Mouse (Mus musculus) midbrain, embryonic 13.5 days (tissue): ENCODE measurements around the gene Lmbr1l. TPM values are rescaled to one million over a fixed set of nuclear protein-coding genes. Genes with fewer than 3 reads are reported as not detected.
"Not testable (repeated sequence)": the region's sequence is repeated elsewhere in the genome, so short reads cannot be mapped to it uniquely, and the experiment has no call there.

Experiments used
- ATAC-seq: fragments of 200-750 bp; cut with Nextera tagmentation; 2 replicates; pipeline ENCODE4 v1.8.0; 2017; ENCODE audit warnings: mild to moderate bottlenecking, moderate TSS enrichment, moderate library complexity
- H3K27ac ChIP-seq: fragments of 300-500 bp; sonication (generic); 2 replicates; pipeline ENCODE4 v1.5.1; 2015; ENCODE audit warnings: inconsistent platforms, mild to moderate bottlenecking, moderate library complexity
- H3K27me3 ChIP-seq: fragments of 300-500 bp; sonication (generic); 2 replicates; pipeline ENCODE4 v1.6.1; 2015; ENCODE audit warnings: mild to moderate bottlenecking, inconsistent platforms
- H3K36me3 ChIP-seq: fragments of 300-500 bp; sonication (generic); 2 replicates; pipeline ENCODE4 v1.6.1; 2015; ENCODE audit warnings: mild to moderate bottlenecking, inconsistent platforms
- H3K4me1 ChIP-seq: fragments of 300-500 bp; sonication (generic); replicated peaks from 2 replicates; pipeline ENCODE4 v1.6.1; 2015; ENCODE audit warnings: inconsistent platforms
- H3K4me2 ChIP-seq: fragments of 300-500 bp; sonication (generic); replicated peaks from 2 replicates; pipeline ENCODE4 v1.6.1; 2015; ENCODE audit warnings: moderate library complexity, mild to moderate bottlenecking, inconsistent platforms
- H3K4me3 ChIP-seq: fragments of 300-500 bp; sonication (generic); replicated peaks from 2 replicates; pipeline ENCODE4 v1.5.1; 2015; ENCODE audit warnings: mild to moderate bottlenecking, inconsistent platforms
- H3K9ac ChIP-seq: fragments of 300-500 bp; sonication (generic); replicated peaks from 2 replicates; pipeline ENCODE4 v1.6.1; 2015; ENCODE audit warnings: mild to moderate bottlenecking, inconsistent platforms
- H3K9me3 ChIP-seq: fragments of 300-500 bp; sonication (generic); 2 replicates; pipeline ENCODE4 v1.6.1; 2016; ENCODE audit warnings: mild to moderate bottlenecking, inconsistent platforms
- WGBS: fragments of 180-500 bp; shearing (Covaris S2); methylation state at CpG from one replicate; pipeline ENCODE4 v1.1.7; 2015; 5-methylcytosine and 5-hydroxymethylcytosine counted together
- polyA plus RNA-seq: library from polyadenylated mRNA; unstranded; fragments of >200 nt; fragmentation: Nextera tagmentation; extraction: Ambion mirVana; gene quantifications from 2 replicates; pipeline ENCODE4 v1.2.1, GENCODE M21; 2015

Lmbr1l gene
- polyA plus RNA-seq, 1 experiment from 2014 or later: 50.1 TPM

GRCm38 (mm10) chr15:98951122-98952062, 33.4 kb upstream of the Lmbr1l start:
- ATAC-seq, H3K27me3 ChIP-seq, H3K9me3 ChIP-seq: not testable (repeated sequence)
- peak overlapping the region; percentile 100 for H3K9ac ChIP-seq
- H3K4me1 ChIP-seq: peaks cover 41% of the 10 kb centered on the region
- peak overlapping the region; percentile 100 for H3K27ac ChIP-seq
- 64% methylated on average over 11 of the region's 15 CpGs for WGBS
- peak overlapping the region; percentile 96 for H3K4me3 ChIP-seq
- peaks cover 14% of the 10 kb centered on the region for H3K36me3 ChIP-seq
- H3K4me2 ChIP-seq: peak overlapping the region; percentile 70

GRCm38 (mm10) chr15:98949607-98949892, 31.5 kb upstream of the Lmbr1l start:
- Histone ChIP-seq H3K4me1 (peaks cover 31% of the 10 kb centered on the region), H3K4me2 (peak overlapping the region; percentile 88), H3K9me3 (no peaks in the 10 kb centered on the region), H3K9ac (peak overlapping the region; percentile 75), H3K36me3 (peaks cover 18% of the 10 kb centered on the region), H3K4me3 (peak overlapping the region; percentile 46), H3K27me3 (no peaks in the 10 kb centered on the region), H3K27ac (peak overlapping the region; percentile 68)
- WGBS: 48% methylated on average over 3 of the region's 3 CpGs
- ATAC-seq: no peak

GRCm38 (mm10) chr15:98948857-98949606, 31.0 kb upstream of the Lmbr1l start:
- Histone ChIP-seq H3K4me3 (peak overlapping the region; percentile 46), H3K27me3 (no peaks in the 10 kb centered on the region), H3K4me1 (peaks cover 31% of the 10 kb centered on the region), H3K27ac (peak overlapping the region; percentile 68), H3K9me3 (no peaks in the 10 kb centered on the region), H3K9ac (peak overlapping the region; percentile 75), H3K4me2 (peak overlapping the region; percentile 88), H3K36me3 (peaks cover 20% of the 10 kb centered on the region)
- peak; percentile 14; the same call in 1 of the 2 replicates for ATAC-seq
- WGBS: 49% methylated on average over 6 of the region's 6 CpGs

- H3K27me3 ChIP-seq: no peaks in the 10 kb centered on the region
- peak overlapping the region; percentile 68 for H3K27ac ChIP-seq
- H3K4me1 ChIP-seq: peaks cover 31% of the 10 kb centered on the region
- peak overlapping the region; percentile 88 for H3K4me2 ChIP-seq
- H3K4me3 ChIP-seq: peak overlapping the region; percentile 46
- H3K36me3 ChIP-seq: peaks cover 20% of the 10 kb centered on the region
- H3K9ac ChIP-seq: peak overlapping the region; percentile 75
- ATAC-seq: no peak
- no peaks in the 10 kb centered on the region for H3K9me3 ChIP-seq
Measured at GRCm38 (mm10) chr15:98948382-98948781, 30.4 kb upstream of the Lmbr1l start.

DNA sequence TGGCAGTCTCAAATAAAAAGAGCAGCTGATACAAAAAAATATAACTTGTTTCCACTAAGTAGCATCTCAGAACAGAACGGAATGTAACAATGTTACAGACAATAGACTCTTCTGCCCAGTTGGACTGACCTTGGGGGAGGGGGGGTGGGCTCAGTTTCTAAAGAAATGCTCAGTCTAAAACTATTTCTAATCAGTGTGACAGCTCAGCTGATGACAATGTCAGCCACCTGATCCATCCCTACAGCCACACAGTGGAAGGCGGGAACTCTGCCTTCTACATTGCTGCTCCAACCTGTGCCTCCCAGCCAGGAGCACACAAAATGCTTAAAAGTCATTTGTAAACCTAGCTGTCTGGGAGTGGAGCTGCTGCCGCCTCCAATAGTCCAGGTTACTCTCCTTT, 29.9 kb upstream of the Lmbr1l start:
- peak overlapping the region; percentile 88 for H3K4me2 ChIP-seq
- WGBS: 30% methylated on average over 3 of the region's 3 CpGs
- no peaks in the 10 kb centered on the region for H3K9me3 ChIP-seq
- peaks cover 20% of the 10 kb centered on the region for H3K36me3 ChIP-seq
- peak overlapping the region; percentile 46; the same call in 1 of the 2 replicates for H3K4me3 ChIP-seq
- H3K4me1 ChIP-seq: peaks cover 31% of the 10 kb centered on the region
- peak overlapping the region; percentile 68 for H3K27ac ChIP-seq
- H3K9ac ChIP-seq: peak overlapping the region; percentile 75
- H3K27me3 ChIP-seq: no peaks in the 10 kb centered on the region
- no peak for ATAC-seq

DNA sequence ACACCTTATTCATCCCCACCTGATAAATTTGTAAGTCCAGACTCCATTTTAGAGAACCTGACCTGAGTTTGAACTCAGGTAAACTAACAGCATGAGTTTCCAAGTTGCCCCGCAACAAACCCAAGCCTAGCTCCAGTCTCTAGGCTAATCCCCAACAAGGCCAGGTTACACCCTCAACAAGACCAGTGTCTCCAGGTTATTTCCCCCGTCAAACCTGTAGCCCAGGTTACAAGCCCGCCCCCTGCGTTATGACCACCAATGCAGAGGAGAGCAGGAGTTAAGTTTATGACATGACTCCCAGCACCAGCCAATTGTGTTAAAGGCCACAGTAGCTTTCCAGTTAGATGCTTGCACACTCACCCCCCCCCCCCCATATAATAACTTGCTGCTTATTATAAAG, 25.1 kb upstream of the Lmbr1l start:
- no peak overlapping the region for H3K27ac ChIP-seq
- no peaks in the 10 kb centered on the region for H3K27me3 ChIP-seq
- H3K36me3 ChIP-seq: 0 out of 2 replicates have a peak, but pooled peaks cover 6% of the 10 kb centered on the region
- 82% methylated on average over 4 of the region's 4 CpGs for WGBS
- peaks cover 17% of the 10 kb centered on the region for H3K4me1 ChIP-seq
- no peak overlapping the region for H3K9ac ChIP-seq
- H3K4me2 ChIP-seq: no peak overlapping the region
- ATAC-seq: no peak
- H3K4me3 ChIP-seq: no peak overlapping the region
- no peaks in the 10 kb centered on the region for H3K9me3 ChIP-seq

DNA sequence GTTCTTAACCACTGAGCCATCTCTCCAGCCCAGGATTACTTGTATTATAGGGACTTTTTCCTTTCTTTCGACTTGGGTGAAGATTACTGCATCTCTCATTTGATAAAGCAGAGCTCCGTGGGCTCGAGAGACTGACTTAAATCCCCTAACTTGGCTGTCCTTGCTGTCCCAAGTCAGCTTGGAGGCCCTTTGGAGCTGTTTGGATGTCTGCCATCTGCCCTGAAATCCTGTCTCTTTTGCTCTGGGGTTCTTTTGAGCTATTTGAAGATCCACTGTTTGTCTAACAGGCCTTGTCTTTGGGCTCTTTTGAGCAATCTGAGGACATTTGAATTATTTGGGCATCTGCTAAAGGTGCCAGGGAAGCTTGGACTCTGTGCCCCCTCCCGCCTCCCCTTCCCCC, 24.1 kb upstream of the Lmbr1l start:
- ATAC-seq: no peak
- 0 out of 2 replicates have a peak, but pooled peaks cover 6% of the 10 kb centered on the region for H3K36me3 ChIP-seq
- H3K27ac ChIP-seq: no peak overlapping the region
- H3K27me3 ChIP-seq: no peaks in the 10 kb centered on the region
- H3K4me1 ChIP-seq: peaks cover 7% of the 10 kb centered on the region
- no peak overlapping the region for H3K9ac ChIP-seq
- no peak overlapping the region for H3K4me3 ChIP-seq
- 74% methylated on average over 4 of the region's 4 CpGs for WGBS
- H3K9me3 ChIP-seq: no peaks in the 10 kb centered on the region
- no peak overlapping the region for H3K4me2 ChIP-seq

DNA sequence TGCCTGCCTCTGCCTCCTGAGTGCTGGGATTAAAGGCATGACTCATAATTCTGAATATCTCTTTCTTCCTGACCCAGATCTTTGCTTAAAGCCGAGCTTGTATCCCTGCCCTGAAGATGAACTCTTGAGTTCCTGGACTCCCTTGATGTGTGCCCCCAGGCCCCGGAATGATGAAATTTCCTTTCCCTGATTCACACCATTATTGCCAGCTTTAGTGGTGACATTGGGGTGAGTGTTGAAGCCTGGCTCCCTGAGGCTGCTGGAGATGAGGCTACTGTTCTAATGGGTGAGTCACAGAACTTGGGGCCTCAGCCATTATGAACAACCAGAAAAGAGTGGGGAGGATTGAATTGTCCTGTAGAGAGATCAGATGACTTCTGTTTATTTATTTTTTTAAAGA, 23.5 kb upstream of the Lmbr1l start:
- H3K27ac ChIP-seq: no peak overlapping the region
- H3K4me2 ChIP-seq: no peak overlapping the region
- no peak for ATAC-seq
- H3K27me3 ChIP-seq: no peaks in the 10 kb centered on the region
- H3K36me3 ChIP-seq: 0 out of 2 replicates have a peak, but pooled peaks cover 6% of the 10 kb centered on the region
- peaks cover 5% of the 10 kb centered on the region; the same call in 1 of the 2 replicates for H3K4me1 ChIP-seq
- no peak overlapping the region for H3K9ac ChIP-seq
- no peaks in the 10 kb centered on the region for H3K9me3 ChIP-seq
- H3K4me3 ChIP-seq: no peak overlapping the region
- WGBS: 91% methylated on average over 2 of the region's 2 CpGs

GRCm38 (mm10) chr15:98940816-98941215, 22.8 kb upstream of the Lmbr1l start:
- WGBS: 57% methylated on average over 10 of the region's 10 CpGs
- 0 out of 2 replicates have a peak overlapping the region, but pooled peaks have one; percentile 1 for H3K27ac ChIP-seq
- no peak overlapping the region for H3K9ac ChIP-seq
- H3K9me3 ChIP-seq: no peaks in the 10 kb centered on the region
- no peak for ATAC-seq
- H3K4me3 ChIP-seq: no peak overlapping the region
- no peaks in the 10 kb centered on the region for H3K27me3 ChIP-seq
- no peak overlapping the region for H3K4me2 ChIP-seq
- H3K36me3 ChIP-seq: 0 out of 2 replicates have a peak, but pooled peaks cover 6% of the 10 kb centered on the region
- H3K4me1 ChIP-seq: peaks cover 7% of the 10 kb centered on the region

DNA sequence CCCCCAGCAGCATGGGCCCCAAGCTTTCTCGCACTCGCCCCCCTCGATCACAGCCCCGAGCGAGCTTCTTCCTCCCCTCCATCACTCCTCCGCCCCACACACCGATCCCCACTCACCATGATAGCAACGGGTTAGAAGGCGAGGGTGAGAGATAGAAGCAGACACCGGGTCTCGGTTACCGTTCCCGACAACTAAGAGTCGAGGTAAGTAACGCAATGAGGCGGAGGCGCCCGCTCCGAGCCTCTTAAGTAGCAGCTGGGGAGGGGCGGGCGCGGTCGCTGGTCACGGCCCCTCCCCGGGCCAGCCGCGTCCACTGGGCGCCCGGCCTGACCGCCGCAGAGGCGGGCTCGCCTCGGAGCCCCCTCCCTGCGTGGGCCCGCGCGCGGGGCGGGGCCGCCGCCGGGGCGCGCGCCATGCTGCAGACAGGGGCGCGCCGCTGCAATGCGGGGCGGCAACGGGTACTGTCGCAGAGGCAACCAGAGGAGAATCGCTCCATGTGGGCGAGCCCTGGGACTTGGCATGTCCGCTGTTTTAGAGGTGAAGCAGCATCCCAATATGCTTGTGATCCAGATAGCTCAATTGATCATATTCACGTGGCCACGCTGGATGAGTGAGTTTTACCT, 16.3 kb upstream of the Lmbr1l start, which contains the start of gene Tuba1b:
TSS of gene Tuba1b (minus strand) at position 349 of the 623 bp plus-strand sequence.
- Histone ChIP-seq H3K4me3 (peak within 1 kb of the TSS; percentile 78), H3K9ac (peak within 1 kb of the TSS; percentile 92), H3K27ac (peak within 1 kb of the TSS; percentile 99), H3K4me1 (peaks cover 28% of the 10 kb centered on the region), H3K4me2 (peak within 1 kb of the TSS; percentile 99), H3K36me3 (peaks cover 8% of the 10 kb centered on the region), H3K9me3 (no peaks in the 10 kb centered on the region), H3K27me3 (no peaks in the 10 kb centered on the region)
- WGBS: under 1% methylated on average over 43 of the region's 58 CpGs
- ATAC-seq: peak; percentile 95

GRCm38 (mm10) chr15:98933833-98934216, 15.8 kb upstream of the Lmbr1l start:
- under 1% methylated on average over 35 of the region's 35 CpGs for WGBS
- peak overlapping the region; percentile 99 for H3K4me2 ChIP-seq
- ATAC-seq: peak; percentile 85
- peak overlapping the region; percentile 92 for H3K9ac ChIP-seq
- H3K36me3 ChIP-seq: peaks cover 8% of the 10 kb centered on the region
- peaks cover 32% of the 10 kb centered on the region for H3K4me1 ChIP-seq
- no peaks in the 10 kb centered on the region for H3K27me3 ChIP-seq
- peak overlapping the region; percentile 99 for H3K27ac ChIP-seq
- peak overlapping the region; percentile 78 for H3K4me3 ChIP-seq
- no peaks in the 10 kb centered on the region for H3K9me3 ChIP-seq
